Mouse (Mus musculus): ENCODE data around the gene Atoh7.

Gene Atoh7

DNA sequence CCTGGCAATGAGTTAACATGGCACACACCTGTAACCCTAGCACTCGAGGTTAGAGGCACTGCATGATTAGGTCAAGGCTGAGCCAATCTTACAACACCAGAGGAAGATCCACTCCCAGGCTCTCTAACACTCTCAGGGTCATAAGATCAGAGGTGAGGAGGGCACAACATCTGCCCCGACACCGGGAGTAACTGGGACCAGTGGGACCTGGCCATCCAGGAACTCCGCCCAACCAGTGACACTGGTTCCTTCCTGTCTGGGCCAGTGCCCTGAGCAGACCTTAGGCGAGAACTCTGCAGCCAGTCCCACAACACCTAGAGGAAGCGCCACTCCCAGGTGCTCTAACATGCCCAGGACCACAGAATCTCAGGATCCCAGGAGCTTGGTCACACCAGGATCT lies 37.0 kb downstream of the Atoh7 start:
- no peak for ATAC-seq (ENCODE audit: insufficient number of reproducible peaks, low FRiP score, low TSS enrichment)

DNA sequence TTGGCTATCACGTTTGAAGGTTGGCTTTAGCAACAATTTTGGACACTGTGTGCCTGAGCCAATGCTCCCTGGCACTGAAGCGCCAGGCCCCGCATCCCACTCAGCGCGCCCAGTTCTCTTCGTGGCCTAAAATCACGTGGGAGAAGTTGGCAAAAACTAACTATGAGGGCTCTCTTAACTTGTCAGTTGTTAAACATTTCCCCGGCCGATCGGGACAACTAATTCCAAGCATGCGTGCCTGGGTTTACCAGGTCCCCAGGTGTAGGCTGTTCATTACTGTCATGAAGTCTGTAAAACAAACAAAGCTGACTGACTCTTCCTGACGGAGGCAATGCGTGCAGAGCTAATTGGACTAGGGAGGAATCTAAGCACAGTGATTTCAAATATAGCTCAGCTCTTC lies 43.2 kb downstream of the Atoh7 start:
- ATAC-seq (ENCODE audit: insufficient number of reproducible peaks, low FRiP score, low TSS enrichment): no peak
